Mouse (Mus musculus) kidney, adult 2 months (tissue): ENCODE measurements around the gene Slc9a8.

Experiments
- CTCF ChIP-seq: fragments of 200-500 bp; conservative IDR thresholded peaks from 2 replicates; pipeline ENCODE4 v1.5.1; 2011; ENCODE audit warnings: low read depth, mild to moderate bottlenecking, control low read depth, low read length, moderate library complexity, mixed read lengths; ENCODE audit not compliant: insufficient read depth, insufficient read length
- POLR2A ChIP-seq: fragments of 200-500 bp; IDR thresholded peaks from one replicate; pipeline ENCODE4 v1.6.1; 2011; ENCODE audit warnings: low read depth, low read length, control low read depth

GRCm38 (mm10) chr2:167459071-167459865 lies 37.8 kb downstream of the Slc9a8 start:
- TF ChIP-seq CTCF, result no peak
- no peak for TF ChIP-seq POLR2A
